Mouse (Mus musculus): ENCODE results near the gene Arcn1. TPM values are rescaled to one million over a fixed set of nuclear protein-coding genes. Genes with fewer than 3 reads are reported as not detected.

Arcn1 gene
- polyA plus RNA-seq, 1 experiment, result 50.9 TPM

DNA sequence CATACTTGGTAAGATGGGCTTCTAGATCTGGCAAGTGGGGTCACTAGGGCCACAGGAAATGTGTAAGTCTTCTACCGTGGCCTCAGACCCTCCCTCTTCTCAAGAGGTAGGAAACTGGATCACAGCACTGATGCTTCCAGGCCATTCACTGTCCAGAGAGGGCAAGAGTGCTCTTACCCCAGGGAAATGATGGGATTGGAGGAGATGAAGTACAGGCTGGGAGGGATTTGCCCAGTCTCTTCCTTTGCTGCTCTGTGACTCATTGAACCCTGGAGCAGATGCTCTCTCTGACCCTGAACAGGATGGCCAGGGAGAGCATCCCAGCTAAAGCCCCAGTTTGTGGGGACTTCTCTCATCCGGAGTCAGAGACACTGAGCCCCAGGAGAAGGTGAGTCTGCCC is 43.0 kb downstream of the Arcn1 start:
- no peak for DNase-seq
- Histone ChIP-seq H3K36me3 (ENCODE audit: control insufficient read depth, insufficient read depth, low read length) (no peaks in the 10 kb centered on the region), H3K4me1 (ENCODE audit: control insufficient read depth, insufficient read depth, low read length) (peaks cover 23% of the 10 kb centered on the region), H3K4me3 (ENCODE audit: insufficient read depth, low read depth, low read length) (no peak overlapping the region), H3K27ac (ENCODE audit: insufficient read depth, low read depth, low read length) (no peak overlapping the region), H3K27me3 (replicated peaks; ENCODE audit: control insufficient read depth, insufficient read depth, low read length) (no peaks in the 10 kb centered on the region)
- WGBS, result 55% methylated on average over 2 of the region's 2 CpGs
- TF ChIP-seq POLR2A (IDR thresholded peaks at IDR 0.05; ENCODE audit: low read depth, low read length), result no peak
- no peak for TF ChIP-seq CTCF (conservative IDR thresholded peaks at IDR 0.05; ENCODE audit: insufficient read depth, insufficient read length, low read depth, low read length)

- WGBS, result 75% methylated on average over 6 of the region's 6 CpGs
- no peak overlapping the region for H3K27ac ChIP-seq (ENCODE audit: insufficient read depth, low read depth, low read length)
- TF ChIP-seq POLR2A (IDR thresholded peaks at IDR 0.05; ENCODE audit: low read depth, low read length) (no peak), CTCF (conservative IDR thresholded peaks at IDR 0.05; ENCODE audit: insufficient read depth, insufficient read length, low read depth, low read length) (no peak)
These were observed 43.4 kb downstream of the Arcn1 start for GRCm38 (mm10) chr9:44724223-44724622.

DNA sequence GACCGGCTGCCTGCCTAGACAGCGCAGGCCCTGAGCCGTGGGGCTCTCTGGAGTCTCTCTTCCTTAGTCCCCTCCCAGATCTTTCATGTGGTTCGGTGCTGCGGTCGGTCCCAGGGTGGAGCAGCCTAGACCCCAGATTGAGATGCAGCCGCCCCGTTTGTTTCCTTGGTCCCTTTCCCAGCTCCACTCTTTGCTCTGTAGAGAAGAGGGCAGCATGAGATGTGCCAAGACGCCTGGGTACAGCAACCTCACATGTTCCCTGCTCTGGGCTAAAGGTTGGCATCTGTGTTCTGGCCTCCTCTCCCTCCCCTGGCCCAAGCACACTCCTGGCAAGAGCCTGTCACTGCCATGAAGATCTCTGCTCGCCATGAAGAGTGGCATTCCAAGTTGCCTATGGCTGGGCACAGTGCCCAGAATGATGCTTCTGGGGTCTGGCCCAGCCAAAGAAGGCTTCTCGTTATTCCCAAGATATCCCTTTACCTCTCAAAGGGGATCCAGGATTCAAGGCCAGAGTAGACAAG is 44.1 kb downstream of the Arcn1 start:
- Histone ChIP-seq H3K4me3 (ENCODE audit: insufficient read depth, low read depth, low read length) (no peak overlapping the region), H3K36me3 (ENCODE audit: control insufficient read depth, insufficient read depth, low read length) (no peaks in the 10 kb centered on the region), H3K4me1 (ENCODE audit: control insufficient read depth, insufficient read depth, low read length) (peaks cover 23% of the 10 kb centered on the region), H3K27ac (ENCODE audit: insufficient read depth, low read depth, low read length) (0 out of 2 replicates have a peak overlapping the region, but pooled peaks have one; percentile 9), H3K27me3 (replicated peaks; ENCODE audit: control insufficient read depth, insufficient read depth, low read length) (no peaks in the 10 kb centered on the region)
- peak; percentile 57 for DNase-seq
- 61% methylated on average over 11 of the region's 11 CpGs for WGBS
- TF ChIP-seq CTCF (conservative IDR thresholded peaks at IDR 0.05; ENCODE audit: insufficient read depth, insufficient read length, low read depth, low read length) (no peak), POLR2A (IDR thresholded peaks at IDR 0.05; ENCODE audit: low read depth, low read length) (no peak)

More at GRCm38 (mm10) chr9:44724223-44724622, 43.4 kb downstream of the Arcn1 start:
- peaks cover 23% of the 10 kb centered on the region for H3K4me1 ChIP-seq (ENCODE audit: control insufficient read depth, insufficient read depth, low read length)
- no peaks in the 10 kb centered on the region for H3K36me3 ChIP-seq (ENCODE audit: control insufficient read depth, insufficient read depth, low read length)
- no peak overlapping the region for H3K4me3 ChIP-seq (ENCODE audit: insufficient read depth, low read depth, low read length)
- DNase-seq, result peak; percentile 75
- no peaks in the 10 kb centered on the region for H3K27me3 ChIP-seq (replicated peaks; ENCODE audit: control insufficient read depth, insufficient read depth, low read length)

DNA sequence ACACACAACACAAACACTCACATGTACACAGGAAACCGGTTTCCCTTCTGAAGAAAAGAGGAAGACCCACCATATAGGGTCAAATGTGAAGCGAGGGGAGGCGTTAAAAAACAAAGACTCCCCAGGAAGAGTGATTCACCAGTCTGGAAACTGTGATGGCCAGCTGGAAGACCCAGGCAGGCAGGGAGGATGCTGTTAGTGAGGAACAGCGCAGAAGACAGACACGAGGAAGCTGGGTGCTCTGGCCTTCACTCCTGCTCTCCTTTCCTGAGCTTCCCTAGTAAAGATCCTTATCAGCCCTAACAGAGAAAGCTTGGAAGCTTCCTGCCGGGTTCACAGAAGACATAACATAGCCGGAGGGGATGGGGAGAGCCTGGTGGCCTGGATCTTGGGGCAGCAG is 44.6 kb downstream of the Arcn1 start:
- TF ChIP-seq CTCF (conservative IDR thresholded peaks at IDR 0.05; ENCODE audit: insufficient read depth, insufficient read length, low read depth, low read length) (no peak), POLR2A (IDR thresholded peaks at IDR 0.05; ENCODE audit: low read depth, low read length) (no peak)
- Histone ChIP-seq H3K4me1 (ENCODE audit: control insufficient read depth, insufficient read depth, low read length) (peaks cover 24% of the 10 kb centered on the region), H3K27ac (ENCODE audit: insufficient read depth, low read depth, low read length) (no peak overlapping the region), H3K4me3 (ENCODE audit: insufficient read depth, low read depth, low read length) (no peak overlapping the region), H3K27me3 (replicated peaks; ENCODE audit: control insufficient read depth, insufficient read depth, low read length) (no peaks in the 10 kb centered on the region), H3K36me3 (ENCODE audit: control insufficient read depth, insufficient read depth, low read length) (no peaks in the 10 kb centered on the region)
- WGBS, result 54% methylated on average over 7 of the region's 7 CpGs
- DNase-seq, result peak; percentile 49

GRCm38 (mm10) chr9:44722575-44722974 is 45.1 kb downstream of the Arcn1 start:
- TF ChIP-seq CTCF (conservative IDR thresholded peaks at IDR 0.05; ENCODE audit: insufficient read depth, insufficient read length, low read depth, low read length) (no peak), POLR2A (IDR thresholded peaks at IDR 0.05; ENCODE audit: low read depth, low read length) (no peak)
- H3K27me3 ChIP-seq (replicated peaks; ENCODE audit: control insufficient read depth, insufficient read depth, low read length), result no peaks in the 10 kb centered on the region
- no peak overlapping the region for H3K27ac ChIP-seq (ENCODE audit: insufficient read depth, low read depth, low read length)
- no peaks in the 10 kb centered on the region for H3K36me3 ChIP-seq (ENCODE audit: control insufficient read depth, insufficient read depth, low read length)
- DNase-seq, result no peak
- peaks cover 28% of the 10 kb centered on the region for H3K4me1 ChIP-seq (ENCODE audit: control insufficient read depth, insufficient read depth, low read length)
- WGBS, result 72% methylated on average over 7 of the region's 7 CpGs
- H3K4me3 ChIP-seq (ENCODE audit: insufficient read depth, low read depth, low read length), result no peak overlapping the region

DNA sequence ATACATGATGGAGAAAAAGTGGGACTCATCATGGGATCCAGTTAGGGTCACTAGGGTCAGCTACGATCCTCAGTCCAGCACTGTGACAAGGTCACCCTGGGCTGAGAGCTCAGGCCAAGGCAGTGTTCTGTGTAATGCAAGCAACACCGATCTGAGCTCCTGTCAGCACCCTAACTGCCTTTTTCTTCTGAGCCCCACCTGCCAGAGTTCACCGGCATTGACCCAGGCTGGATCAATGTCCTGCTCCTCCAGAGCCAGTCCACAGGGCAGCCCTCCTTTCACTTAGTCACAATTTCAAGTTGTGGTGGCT is 45.8 kb downstream of the Arcn1 start:
- no peak for DNase-seq
- WGBS, result 67% methylated on average over 3 of the region's 3 CpGs
- TF ChIP-seq CTCF (conservative IDR thresholded peaks at IDR 0.05; ENCODE audit: insufficient read depth, insufficient read length, low read depth, low read length), result no peak
- TF ChIP-seq POLR2A (IDR thresholded peaks at IDR 0.05; ENCODE audit: low read depth, low read length), result no peak
- Histone ChIP-seq H3K4me3 (ENCODE audit: insufficient read depth, low read depth, low read length) (no peak overlapping the region), H3K4me1 (ENCODE audit: control insufficient read depth, insufficient read depth, low read length) (peaks cover 29% of the 10 kb centered on the region), H3K27me3 (replicated peaks; ENCODE audit: control insufficient read depth, insufficient read depth, low read length) (no peaks in the 10 kb centered on the region), H3K36me3 (ENCODE audit: control insufficient read depth, insufficient read depth, low read length) (no peaks in the 10 kb centered on the region), H3K27ac (ENCODE audit: insufficient read depth, low read depth, low read length) (peak overlapping the region; percentile 11; the same call in 1 of the 2 replicates)

DNA sequence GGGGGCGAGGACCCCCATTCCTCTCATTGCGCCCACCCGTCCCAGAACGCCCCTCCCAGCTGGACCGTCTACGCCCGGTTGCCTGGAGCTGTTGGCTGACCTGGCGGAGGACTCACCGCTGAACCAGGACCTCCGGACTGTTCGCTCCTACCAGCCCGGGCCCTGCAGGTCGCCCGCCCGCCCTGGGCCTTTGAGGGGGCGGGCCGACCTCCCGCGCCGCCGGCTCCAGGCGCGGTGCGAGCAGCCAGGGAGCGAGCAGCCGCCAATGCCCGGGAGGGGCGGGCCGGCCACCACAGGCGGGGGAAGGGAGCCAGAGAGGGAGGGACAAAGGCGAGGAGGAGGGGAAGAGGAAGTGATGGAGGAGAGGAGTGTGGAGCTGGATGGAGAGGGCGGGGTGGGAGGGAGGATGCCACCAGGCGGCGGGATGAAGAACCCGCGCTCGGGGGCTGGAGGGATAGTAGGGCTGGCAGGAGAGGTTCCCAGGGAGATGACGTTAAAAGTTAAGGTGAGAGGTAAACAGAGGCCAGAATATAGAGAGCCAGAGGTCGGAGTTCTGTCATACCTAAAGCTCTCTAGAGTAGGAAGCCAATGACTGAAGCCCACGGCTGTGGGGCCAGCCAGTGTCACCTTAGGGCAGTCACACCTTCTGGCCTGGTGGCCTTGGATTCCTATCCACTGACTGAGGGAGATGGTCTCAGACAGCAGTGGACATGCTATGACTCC is 46.3 kb downstream of the Arcn1 start:
- 0 out of 2 replicates have a peak, but pooled peaks have one; percentile 6 for TF ChIP-seq CTCF (conservative IDR thresholded peaks at IDR 0.05; ENCODE audit: insufficient read depth, insufficient read length, low read depth, low read length)
- TF ChIP-seq POLR2A (IDR thresholded peaks at IDR 0.05; ENCODE audit: low read depth, low read length), result no peak
- Histone ChIP-seq H3K4me1 (ENCODE audit: control insufficient read depth, insufficient read depth, low read length) (peaks cover 24% of the 10 kb centered on the region), H3K27ac (ENCODE audit: insufficient read depth, low read depth, low read length) (peak overlapping the region; percentile 11; the same call in 1 of the 2 replicates), H3K4me3 (ENCODE audit: insufficient read depth, low read depth, low read length) (peak overlapping the region; percentile 40), H3K36me3 (ENCODE audit: control insufficient read depth, insufficient read depth, low read length) (no peaks in the 10 kb centered on the region), H3K27me3 (replicated peaks; ENCODE audit: control insufficient read depth, insufficient read depth, low read length) (no peaks in the 10 kb centered on the region)
- DNase-seq, result peak; percentile 95
- 3% methylated on average over 40 of the region's 40 CpGs for WGBS
